Mouse (Mus musculus) retina, postnatal 1 day (tissue): ENCODE measurements around the gene D430041D05Rik.
A peak's percentile ranks its signal among the peaks of the same experiment; 100 is the strongest.

Experiments used
- DNase-seq: peaks from one replicate; pipeline ENCODE4 v3.0.0-alpha.2; 2012

D430041D05Rik gene

GRCm38 (mm10) chr2:104404036-104404435 is 6.8 kb downstream of the D430041D05Rik start:
- no peak for DNase-seq

GRCm38 (mm10) chr2:104398651-104399290 is 12.0 kb downstream of the D430041D05Rik start:
- DNase-seq, result no peak

DNA sequence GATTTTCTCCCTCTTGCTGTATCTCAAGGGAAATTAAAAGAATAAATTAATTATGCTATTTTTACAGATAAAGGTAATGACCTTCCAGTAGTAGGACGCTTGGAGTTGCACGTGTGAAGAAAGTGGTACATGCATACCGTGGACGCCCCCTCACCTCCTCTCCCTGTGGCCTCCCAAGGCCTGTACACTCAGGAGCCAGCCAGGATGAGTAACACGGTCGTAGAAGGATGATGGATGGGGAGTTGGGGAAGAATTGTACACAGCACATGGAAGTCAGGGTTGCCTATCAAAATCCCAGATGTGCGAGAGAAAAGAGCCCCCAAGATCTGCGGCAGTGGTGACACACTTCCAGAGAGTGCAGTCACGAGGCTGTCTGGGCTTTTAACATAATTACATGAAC is 14.9 kb downstream of the D430041D05Rik start:
- DNase-seq, result no peak

GRCm38 (mm10) chr2:104394769-104395168 is 16.0 kb downstream of the D430041D05Rik start:
- no peak for DNase-seq

- no peak for DNase-seq
Measured at GRCm38 (mm10) chr2:104392700-104393312, 18.0 kb downstream of the D430041D05Rik start.

GRCm38 (mm10) chr2:104389231-104389630 is 21.6 kb downstream of the D430041D05Rik start:
- no peak for DNase-seq

DNA sequence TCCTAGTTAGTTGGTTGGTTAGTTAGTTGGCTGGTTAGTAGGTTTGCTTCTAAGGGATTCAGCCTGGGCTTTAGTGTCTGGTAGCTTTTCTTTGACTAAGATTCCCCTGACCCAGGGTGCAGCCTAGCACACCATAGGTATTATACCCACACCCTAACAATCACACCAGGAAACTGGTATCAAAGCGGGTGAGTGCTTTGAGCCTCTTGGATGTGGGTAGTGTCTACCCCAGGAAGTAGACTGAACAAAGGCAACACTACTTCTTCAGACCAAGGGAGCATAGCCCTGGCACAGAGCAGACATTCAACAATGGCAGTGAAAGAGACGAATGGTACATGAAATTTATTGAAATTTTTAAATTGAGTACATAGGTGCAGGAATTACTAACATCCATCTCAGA is 24.9 kb downstream of the D430041D05Rik start:
- DNase-seq, result no peak

- no peak for DNase-seq
Measured at GRCm38 (mm10) chr2:104383589-104383988, 27.2 kb downstream of the D430041D05Rik start.

GRCm38 (mm10) chr2:104382813-104383212 is 28.0 kb downstream of the D430041D05Rik start:
- DNase-seq, result no peak

GRCm38 (mm10) chr2:104379304-104379703 is 31.5 kb downstream of the D430041D05Rik start:
- DNase-seq, result peak; percentile 20

GRCm38 (mm10) chr2:104378791-104379190 is 32.0 kb downstream of the D430041D05Rik start:
- DNase-seq, result no peak

GRCm38 (mm10) chr2:104377990-104378389 is 32.8 kb downstream of the D430041D05Rik start:
- DNase-seq, result no peak

GRCm38 (mm10) chr2:104372156-104372555 is 38.7 kb downstream of the D430041D05Rik start:
- no peak for DNase-seq

DNA sequence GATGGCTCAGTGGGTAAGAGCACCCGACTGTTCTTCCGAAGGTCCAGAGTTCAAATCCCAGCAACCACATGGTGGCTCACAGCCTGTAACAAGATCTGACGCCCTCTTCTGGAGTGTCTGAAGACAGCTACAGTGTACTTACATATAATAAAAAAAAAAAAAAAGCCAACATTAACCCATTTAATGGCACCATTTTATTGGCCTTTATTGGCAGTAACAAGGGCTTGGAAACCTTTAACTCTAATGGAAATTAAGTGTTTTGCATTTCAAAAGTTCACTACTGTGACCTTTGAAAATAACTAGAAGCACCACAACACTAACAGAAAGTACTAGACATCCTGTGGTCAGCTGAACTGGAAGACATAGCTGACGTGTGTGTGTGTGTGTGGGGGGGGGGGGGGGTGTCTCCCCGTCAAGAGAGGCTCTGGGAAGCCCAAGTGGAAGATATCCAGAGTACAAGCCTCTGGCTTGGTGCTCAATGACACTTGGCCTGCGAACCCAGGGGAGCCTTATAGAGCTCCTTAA is 39.1 kb downstream of the D430041D05Rik start:
- no peak for DNase-seq

GRCm38 (mm10) chr2:104367836-104368298 is 42.9 kb downstream of the D430041D05Rik start:
- peak; percentile 40 for DNase-seq

DNA sequence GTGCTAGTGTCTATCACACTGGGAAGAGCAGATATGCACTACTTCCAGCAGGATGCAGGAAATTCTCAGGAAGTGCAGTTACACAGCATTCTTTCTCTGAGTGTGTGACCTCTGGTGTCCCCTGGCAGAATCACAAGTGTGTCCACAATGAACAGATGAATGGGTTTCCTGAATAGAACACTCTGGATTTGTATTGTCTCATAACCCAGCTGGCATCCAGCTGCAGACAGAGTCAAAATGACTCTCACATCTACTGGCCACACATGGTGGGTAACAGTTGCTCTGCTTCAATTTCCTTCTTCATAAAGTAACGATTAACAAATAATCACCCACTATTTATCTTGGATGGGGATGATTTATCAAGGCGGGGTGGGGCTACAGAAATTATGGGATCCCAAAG is 43.5 kb downstream of the D430041D05Rik start:
- DNase-seq, result no peak

DNA sequence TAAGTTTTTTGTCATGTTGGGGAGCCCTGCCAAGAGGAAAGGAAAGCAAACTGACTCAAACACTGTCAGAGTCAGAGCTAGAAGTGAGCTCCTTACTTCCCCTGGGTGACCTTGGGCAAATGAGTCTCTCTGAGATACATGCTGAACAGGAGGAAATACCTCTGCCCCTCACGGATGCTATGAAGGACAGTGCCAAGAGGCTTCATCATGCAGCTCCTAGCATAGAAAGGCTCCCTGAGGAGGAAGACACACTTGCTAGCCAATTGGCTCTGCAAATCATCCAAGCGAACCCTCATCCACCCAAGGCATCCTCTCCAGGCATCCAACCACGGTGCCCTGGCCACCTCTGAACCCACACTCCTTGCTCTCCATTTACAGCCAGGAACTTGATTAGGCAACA is 51.5 kb downstream of the D430041D05Rik start:
- no peak for DNase-seq

GRCm38 (mm10) chr2:104358881-104359280 is 51.9 kb downstream of the D430041D05Rik start:
- no peak for DNase-seq

DNA sequence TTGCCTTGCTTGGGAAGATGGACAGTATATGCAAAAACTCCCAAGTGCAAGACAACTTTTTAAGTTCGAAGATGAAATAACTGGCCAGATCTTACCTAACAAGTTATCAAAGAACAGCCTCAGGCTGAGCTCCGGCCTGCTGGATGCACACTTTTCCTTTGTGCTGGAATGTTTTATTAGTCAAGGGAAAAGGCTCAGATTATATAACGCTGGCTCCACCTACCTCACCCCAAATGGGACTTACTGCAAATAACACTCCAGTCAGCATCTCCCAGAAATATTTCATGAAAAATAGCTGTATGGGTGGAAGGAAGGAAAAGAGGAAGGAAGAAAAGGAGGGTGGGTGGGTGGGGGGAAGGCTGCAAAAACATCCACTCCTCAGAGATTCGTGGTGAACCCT is 54.3 kb downstream of the D430041D05Rik start:
- DNase-seq, result no peak

DNA sequence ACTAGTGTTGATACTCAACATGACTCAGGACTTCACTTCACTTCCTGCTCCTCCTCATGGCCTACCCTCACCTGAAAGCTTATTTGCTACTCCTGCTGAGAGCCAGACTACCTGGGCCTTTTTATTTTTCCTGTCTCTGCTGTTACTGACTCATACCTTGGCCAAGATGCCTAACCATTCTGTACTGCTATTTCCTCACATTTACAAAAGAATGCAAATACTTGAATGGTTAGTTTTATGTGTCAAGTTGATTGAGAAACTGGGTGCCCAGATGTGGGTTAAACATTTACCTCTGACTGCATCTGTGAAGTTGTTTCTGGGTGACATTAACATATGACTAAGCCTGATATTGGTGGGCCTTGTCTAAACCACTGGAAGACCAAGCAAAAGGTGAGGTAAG is 56.7 kb downstream of the D430041D05Rik start:
- no peak for DNase-seq

DNA sequence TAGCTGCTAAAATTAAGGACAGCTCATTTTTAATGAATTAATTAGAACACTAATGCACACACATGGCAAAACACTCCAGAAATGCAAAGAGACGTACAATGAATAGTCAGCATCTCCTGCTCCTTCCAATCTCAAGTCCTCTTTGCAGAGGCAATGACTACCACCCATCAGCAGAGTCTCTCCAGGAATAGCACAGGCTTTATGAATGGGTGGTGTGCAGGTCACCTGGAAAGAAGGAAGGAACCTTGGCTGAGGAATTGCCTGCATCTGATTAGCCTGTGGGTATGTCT is 58.7 kb downstream of the D430041D05Rik start:
- DNase-seq, result no peak

DNA sequence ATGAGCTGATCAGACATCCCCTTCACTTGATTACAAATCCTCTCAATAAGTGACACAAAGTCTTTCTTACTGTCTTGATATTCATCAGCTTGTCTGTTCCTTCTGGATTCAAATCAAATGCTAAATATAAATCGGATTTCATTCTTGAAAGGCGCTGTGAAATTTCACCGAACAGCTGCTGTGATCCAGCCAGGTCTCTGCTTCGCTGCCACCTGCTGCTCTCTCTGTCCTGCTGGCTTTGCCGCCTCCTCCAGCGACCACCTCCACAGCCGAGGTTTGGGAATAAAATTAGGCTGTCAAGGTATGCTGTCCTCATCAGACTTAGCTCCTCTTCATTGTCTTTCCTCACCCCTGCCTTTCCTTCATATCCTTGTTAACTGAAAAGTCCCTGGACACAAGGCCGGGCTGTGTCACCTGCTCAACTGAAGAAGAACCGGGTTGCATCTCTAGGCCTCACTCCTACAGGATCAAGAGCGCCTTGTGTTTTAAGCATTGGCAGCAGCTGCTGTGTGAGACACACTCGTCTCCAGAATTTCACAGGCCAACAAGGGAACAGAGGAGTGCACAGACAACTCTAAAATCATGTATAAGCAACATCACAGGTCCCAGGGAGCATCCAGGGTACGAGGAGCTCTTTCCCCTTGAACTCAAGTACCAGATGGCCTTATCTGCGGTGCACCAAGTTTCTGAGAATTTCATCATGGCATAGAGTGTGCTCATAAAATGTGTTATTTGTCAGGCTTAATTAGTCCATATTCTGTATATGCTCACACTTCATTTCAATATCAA is 59.2 kb downstream of the D430041D05Rik start:
- no peak for DNase-seq

GRCm38 (mm10) chr2:104337619-104338018 is 73.2 kb downstream of the D430041D05Rik start:
- no peak for DNase-seq

DNA sequence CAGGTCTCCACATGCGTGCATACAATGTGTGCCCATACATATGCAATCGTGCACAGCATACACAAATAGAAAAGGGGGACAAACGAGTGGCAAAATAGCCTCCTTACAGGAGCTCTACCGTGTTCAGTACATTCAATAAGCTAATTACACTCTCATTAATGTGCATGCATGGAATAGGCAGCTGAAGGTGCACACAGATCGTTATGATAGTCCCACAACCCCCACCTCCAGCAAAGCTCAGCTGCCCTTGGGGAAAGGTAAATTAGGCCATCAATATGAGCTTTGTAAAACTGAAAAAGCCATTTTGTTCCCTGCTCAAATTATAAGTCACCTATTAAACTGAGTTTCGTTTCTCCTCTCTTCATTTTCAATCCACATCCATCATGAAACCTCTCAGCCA is 75.0 kb downstream of the D430041D05Rik start:
- DNase-seq, result no peak
